Mouse (Mus musculus): ENCODE results near the gene Timm8a1. TPM values are rescaled to one million over a fixed set of nuclear protein-coding genes. Genes with fewer than 3 reads are reported as not detected.
"Not testable (repeated sequence)": the region's sequence is repeated elsewhere in the genome, so short reads cannot be mapped to it uniquely, and the experiment has no call there.

Timm8a1 gene
- polyA plus RNA-seq, 1 experiment from 2014 or later = 81.8 TPM

GRCm38 (mm10) chrX:134553326-134553725, 11.7 kb upstream of the Timm8a1 start:
- no peaks in the 10 kb centered on the region for H3K9me3 ChIP-seq (ENCODE audit: low read depth, low read length)
- 93% methylated on average over 2 of the region's 4 CpGs for WGBS
- no peak for ATAC-seq (ENCODE audit: insufficient read depth)
- H3K27ac ChIP-seq (ENCODE audit: low read depth) = no peak overlapping the region
- H3K27me3 ChIP-seq (ENCODE audit: insufficient read depth, low read length) = no peaks in the 10 kb centered on the region
- H3K36me3 ChIP-seq (ENCODE audit: insufficient read depth) = no peaks in the 10 kb centered on the region
- H3K4me1 ChIP-seq (ENCODE audit: insufficient read depth) = no peaks in the 10 kb centered on the region
- DNase-seq = no peak
- no peak for TF ChIP-seq CTCF (IDR thresholded peaks at IDR 0.05; ENCODE audit: low read depth)
- H3K4me2 ChIP-seq = no peak overlapping the region
- no peak overlapping the region for H3K9ac ChIP-seq
- H3K4me3 ChIP-seq (ENCODE audit: low read depth, low read length) = no peak overlapping the region

GRCm38 (mm10) chrX:134550903-134551302, 9.2 kb upstream of the Timm8a1 start:
- H3K9ac ChIP-seq = no peak overlapping the region
- peak; percentile 85 for DNase-seq
- ATAC-seq (ENCODE audit: insufficient read depth) = peak; percentile 49; the same call in 1 of the 2 replicates
- no peak overlapping the region for H3K4me2 ChIP-seq
- no peaks in the 10 kb centered on the region for H3K4me1 ChIP-seq (ENCODE audit: insufficient read depth)
- no peaks in the 10 kb centered on the region for H3K36me3 ChIP-seq (ENCODE audit: insufficient read depth)
- TF ChIP-seq CTCF (IDR thresholded peaks at IDR 0.05; ENCODE audit: low read depth) = peak; percentile 58
- no peaks in the 10 kb centered on the region for H3K27me3 ChIP-seq (ENCODE audit: insufficient read depth, low read length)
- no peak overlapping the region for H3K27ac ChIP-seq (ENCODE audit: low read depth)
- H3K4me3 ChIP-seq (ENCODE audit: low read depth, low read length) = no peak overlapping the region
- WGBS = 13% methylated on average over 5 of the region's 5 CpGs
- no peaks in the 10 kb centered on the region for H3K9me3 ChIP-seq (ENCODE audit: low read depth, low read length)

GRCm38 (mm10) chrX:134547330-134547729, 5.7 kb upstream of the Timm8a1 start:
- Histone ChIP-seq H3K9me3 (ENCODE audit: low read depth, low read length) (no peaks in the 10 kb centered on the region), H3K4me1 (ENCODE audit: insufficient read depth) (no peaks in the 10 kb centered on the region), H3K27me3 (ENCODE audit: insufficient read depth, low read length) (no peaks in the 10 kb centered on the region), H3K9ac (no peak overlapping the region), H3K4me3 (ENCODE audit: low read depth, low read length) (no peak overlapping the region), H3K36me3 (ENCODE audit: insufficient read depth) (no peaks in the 10 kb centered on the region), H3K27ac (ENCODE audit: low read depth) (no peak overlapping the region), H3K4me2 (no peak overlapping the region)
- DNase-seq (no peak), ATAC-seq (ENCODE audit: insufficient read depth) (no peak)
- 80% methylated on average over 4 of the region's 4 CpGs for WGBS
- no peak for TF ChIP-seq CTCF (IDR thresholded peaks at IDR 0.05; ENCODE audit: low read depth)

- Histone ChIP-seq H3K4me2 (peak overlapping the region; percentile 56), H3K36me3 (ENCODE audit: insufficient read depth) (no peaks in the 10 kb centered on the region), H3K27ac (ENCODE audit: low read depth) (peak overlapping the region; percentile 88), H3K4me1 (ENCODE audit: insufficient read depth) (no peaks in the 10 kb centered on the region), H3K27me3 (ENCODE audit: insufficient read depth, low read length) (no peaks in the 10 kb centered on the region), H3K9me3 (ENCODE audit: low read depth, low read length) (no peaks in the 10 kb centered on the region), H3K4me3 (ENCODE audit: low read depth, low read length) (peak overlapping the region; percentile 53), H3K9ac (peak overlapping the region; percentile 53)
- no peak for DNase-seq
- no peak; the same call in none of the 2 replicates for ATAC-seq (ENCODE audit: insufficient read depth)
- whole genome bisulfite sequencing = 19% methylated on average over 6 of the region's 6 CpGs
- TF ChIP-seq CTCF (IDR thresholded peaks at IDR 0.05; ENCODE audit: low read depth) = no peak
These were observed 267 bp upstream of the Timm8a1 start for GRCm38 (mm10) chrX:134541955-134542308.

- DNase-seq (peak; percentile 51), ATAC-seq (ENCODE audit: insufficient read depth) (no peak)
- Histone ChIP-seq H3K4me1 (ENCODE audit: insufficient read depth) (no peaks in the 10 kb centered on the region), H3K27me3 (ENCODE audit: insufficient read depth, low read length) (no peaks in the 10 kb centered on the region), H3K9me3 (ENCODE audit: low read depth, low read length) (no peaks in the 10 kb centered on the region), H3K4me2 (peak overlapping the region; percentile 59), H3K9ac (peak overlapping the region; percentile 57), H3K27ac (ENCODE audit: low read depth) (0 out of 2 replicates have a peak overlapping the region, but pooled peaks have one; percentile 24), H3K4me3 (ENCODE audit: low read depth, low read length) (peak overlapping the region; percentile 53), H3K36me3 (ENCODE audit: insufficient read depth) (peaks cover 4% of the 10 kb centered on the region; the same call in 1 of the 2 replicates)
- WGBS = 17% methylated on average over 12 of the region's 12 CpGs
- TF ChIP-seq CTCF (IDR thresholded peaks at IDR 0.05; ENCODE audit: low read depth) = no peak
These were observed 1.1 kb downstream of the Timm8a1 start for GRCm38 (mm10) chrX:134540414-134541135.

GRCm38 (mm10) chrX:134539795-134540194, 1.9 kb downstream of the Timm8a1 start:
- WGBS = 87% methylated on average over 10 of the region's 10 CpGs
- not testable (repeated sequence) for ATAC-seq (ENCODE audit: insufficient read depth); H3K4me1 ChIP-seq (ENCODE audit: insufficient read depth); H3K27ac ChIP-seq (ENCODE audit: low read depth); H3K36me3 ChIP-seq (ENCODE audit: insufficient read depth); H3K27me3 ChIP-seq (ENCODE audit: insufficient read depth, low read length); H3K9ac ChIP-seq; H3K9me3 ChIP-seq (ENCODE audit: low read depth, low read length); DNase-seq
- Histone ChIP-seq H3K4me3 (ENCODE audit: low read depth, low read length) (peak overlapping the region; percentile 53; the same call in 1 of the 2 replicates), H3K4me2 (peak overlapping the region; percentile 59)

- Histone ChIP-seq H3K27ac (ENCODE audit: low read depth) (no peak overlapping the region), H3K4me2 (no peak overlapping the region), H3K4me3 (ENCODE audit: low read depth, low read length) (no peak overlapping the region), H3K36me3 (ENCODE audit: insufficient read depth) (peaks cover 4% of the 10 kb centered on the region; the same call in 1 of the 2 replicates), H3K27me3 (ENCODE audit: insufficient read depth, low read length) (no peaks in the 10 kb centered on the region), H3K4me1 (ENCODE audit: insufficient read depth) (no peaks in the 10 kb centered on the region), H3K9ac (no peak overlapping the region), H3K9me3 (ENCODE audit: low read depth, low read length) (no peaks in the 10 kb centered on the region)
- DNase-seq = no peak
- TF ChIP-seq CTCF (IDR thresholded peaks at IDR 0.05; ENCODE audit: low read depth) = no peak
- 77% methylated on average over 2 of the region's 2 CpGs for WGBS
- no peak for ATAC-seq (ENCODE audit: insufficient read depth)
These were observed 8.3 kb downstream of the Timm8a1 start for GRCm38 (mm10) chrX:134533346-134533745.

All from lung, embryonic 14.5 days (tissue).